8 mouse cellular contexts compared by ENCODE assay signal in genomic region chr11:120216540-120217324, GRCm38 (mm10). TPM values are rescaled to one million over a fixed set of nuclear protein-coding genes. Genes with fewer than 3 reads are reported as not detected.
DNase-seq lines count a peak whose midpoint lies in the region; ATAC-seq and TF ChIP-seq lines count a peak whose summit lies in the region.

No protein-coding gene starts in this region.

- peaks cover 23% of the 10 kb centered on the region for H3K27me3 ChIP-seq in E14TG2a.4 (ENCODE audit: insufficient read depth, low read length)
- H3K27me3 ChIP-seq in embryonic facial prominence, embryonic 12.5 days = no peaks in the 10 kb centered on the region
- no peaks in the 10 kb centered on the region for H3K27me3 ChIP-seq in hindbrain, embryonic 16.5 days (replicated peaks; ENCODE audit: control insufficient read depth, insufficient read depth, low read length)
- H3K27me3 ChIP-seq in liver, embryonic 15.5 days = peaks cover 44% of the 10 kb centered on the region
- no peaks in the 10 kb centered on the region for H3K27me3 ChIP-seq in stomach, embryonic 15.5 days (replicated peaks)

- TF ChIP-seq CTCF in E14TG2a.4 (conservative IDR thresholded peaks at IDR 0.05; ENCODE audit: low read length) = no peak

- 0 out of 2 replicates have a peak overlapping the region, but pooled peaks have one; percentile 14 for H3K4me3 ChIP-seq in E14TG2a.4 (replicated peaks; ENCODE audit: low read length)
- H3K4me3 ChIP-seq in embryonic facial prominence, embryonic 12.5 days = no peak overlapping the region
- no peak overlapping the region for H3K4me3 ChIP-seq in hindbrain, embryonic 16.5 days (ENCODE audit: low read length)
- no peak overlapping the region for H3K4me3 ChIP-seq in liver, embryonic 15.5 days (replicated peaks)
- no peak overlapping the region for H3K4me3 ChIP-seq in stomach, embryonic 15.5 days (replicated peaks)

- peaks cover 41% of the 10 kb centered on the region for H3K4me1 ChIP-seq in E14TG2a.4 (replicated peaks; ENCODE audit: low read depth, low read length)
- peaks cover 42% of the 10 kb centered on the region for H3K4me1 ChIP-seq in embryonic facial prominence, embryonic 12.5 days
- H3K4me1 ChIP-seq in hindbrain, embryonic 16.5 days (ENCODE audit: control insufficient read depth, insufficient read depth, low read depth, low read length) = peaks cover 27% of the 10 kb centered on the region
- H3K4me1 ChIP-seq in liver, embryonic 15.5 days (replicated peaks) = peaks cover 26% of the 10 kb centered on the region
- H3K4me1 ChIP-seq in stomach, embryonic 15.5 days = peaks cover 39% of the 10 kb centered on the region

- H3K36me3 ChIP-seq in E14TG2a.4 (ENCODE audit: insufficient read depth, low read length) = no peaks in the 10 kb centered on the region
- H3K36me3 ChIP-seq in embryonic facial prominence, embryonic 12.5 days = no peaks in the 10 kb centered on the region
- no peaks in the 10 kb centered on the region for H3K36me3 ChIP-seq in hindbrain, embryonic 16.5 days (ENCODE audit: control insufficient read depth, insufficient read depth, low read length)
- no peaks in the 10 kb centered on the region for H3K36me3 ChIP-seq in liver, embryonic 15.5 days (replicated peaks)
- H3K36me3 ChIP-seq in stomach, embryonic 15.5 days = no peaks in the 10 kb centered on the region

- DNase-seq in urinary bladder, postnatal 36 days (ENCODE audit: low spot score in 2 of 2) = no peak
- DNase-seq in frontal cortex, postnatal 36 days (ENCODE audit: low spot score in 2 of 2) = no peak
- no peak for DNase-seq in urinary bladder, adult 18-20 months (ENCODE audit: low spot score in 2 of 2)

- peak overlapping the region; percentile 1; the same call in 1 of the 2 replicates for H3K9ac ChIP-seq in embryonic facial prominence, embryonic 12.5 days
- H3K9ac ChIP-seq in hindbrain, embryonic 16.5 days (ENCODE audit: low read depth, low read length) = peak overlapping the region; percentile 37
- no peak overlapping the region for H3K9ac ChIP-seq in liver, embryonic 15.5 days
- H3K9ac ChIP-seq in stomach, embryonic 15.5 days = no peak overlapping the region

- WGBS in embryonic facial prominence, embryonic 12.5 days = 11% methylated on average over 11 of the region's 11 CpGs
- WGBS in hindbrain, embryonic 16.5 days = 14% methylated on average over 11 of the region's 11 CpGs
- 18% methylated on average over 11 of the region's 11 CpGs for WGBS in liver, embryonic 15.5 days (ENCODE audit: insufficient replicate concordance)
- 18% methylated on average over 11 of the region's 11 CpGs for WGBS in stomach, embryonic 15.5 days

- H3K27ac ChIP-seq in embryonic facial prominence, embryonic 12.5 days = peak overlapping the region; percentile 86
- H3K27ac ChIP-seq in hindbrain, embryonic 16.5 days (ENCODE audit: low read depth, low read length) = peak overlapping the region; percentile 55
- H3K27ac ChIP-seq in liver, embryonic 15.5 days (replicated peaks) = peak overlapping the region; percentile 41; the same call in 1 of the 2 replicates
- H3K27ac ChIP-seq in stomach, embryonic 15.5 days = peak overlapping the region; percentile 84

- peak; percentile 71 for ATAC-seq in embryonic facial prominence, embryonic 12.5 days (ENCODE audit: insufficient number of reproducible peaks, insufficient read depth, low FRiP score, low TSS enrichment)
- ATAC-seq in hindbrain, embryonic 16.5 days = peak; percentile 86
- peak; percentile 28; the same call in 1 of the 2 replicates for ATAC-seq in liver, embryonic 15.5 days (ENCODE audit: insufficient read depth)
- peak; percentile 51 for ATAC-seq in stomach, embryonic 15.5 days (ENCODE audit: insufficient read depth, low FRiP score, low read depth)

- H3K4me2 ChIP-seq in embryonic facial prominence, embryonic 12.5 days (replicated peaks) = no peak overlapping the region
- no peak overlapping the region for H3K4me2 ChIP-seq in hindbrain, embryonic 16.5 days (ENCODE audit: low read length)
- H3K4me2 ChIP-seq in liver, embryonic 15.5 days = no peak overlapping the region
- 0 out of 2 replicates have a peak overlapping the region, but pooled peaks have one; percentile 10 for H3K4me2 ChIP-seq in stomach, embryonic 15.5 days

- peaks cover 11% of the 10 kb centered on the region; the same call in 1 of the 2 replicates for H3K9me3 ChIP-seq in E14TG2a.4 (ENCODE audit: low read length)
- H3K9me3 ChIP-seq in embryonic facial prominence, embryonic 12.5 days = peaks cover 4% of the 10 kb centered on the region; the same call in 1 of the 2 replicates
- 0 out of 2 replicates have a peak, but pooled peaks cover 2% of the 10 kb centered on the region for H3K9me3 ChIP-seq in hindbrain, embryonic 16.5 days (ENCODE audit: control insufficient read depth, low read length)
- no peaks in the 10 kb centered on the region for H3K9me3 ChIP-seq in liver, embryonic 15.5 days (replicated peaks)
- H3K9me3 ChIP-seq in stomach, embryonic 15.5 days = 0 out of 2 replicates have a peak, but pooled peaks cover 5% of the 10 kb centered on the region

RNA-seq across cellular contexts. Expression of gene Bahcc1, which starts 16.0 kb away (rescaled TPM):
- polyA plus RNA-seq in embryonic facial prominence, embryonic 12.5 days (2016; fragmentation: Nextera tagmentation; extraction: Ambion mirVana) = 16.8 and 18.8 TPM in 2 replicates
- 7.8 and 9.7 TPM in 2 replicates for polyA plus RNA-seq in hindbrain, embryonic 16.5 days (2015; fragmentation: Nextera tagmentation; extraction: Ambion mirVana)
- polyA plus RNA-seq in liver, embryonic 15.5 days (2015; fragmentation: Nextera tagmentation; extraction: Ambion mirVana) = 0.91 and 1.0 TPM in 2 replicates
- 7.2 and 7.9 TPM in 2 replicates for polyA plus RNA-seq in stomach, embryonic 15.5 days (2015; fragmentation: Nextera tagmentation; extraction: Ambion mirVana)

Comparison
In these comparisons a context has a peak if more than half of its experiments do, and no peak if none do; other contexts are left out.
1. ATAC-seq: peak in every context shown above with its lines; median percentile 86 in hindbrain, embryonic 16.5 days; 71 in embryonic facial prominence, embryonic 12.5 days; 51 in stomach, embryonic 15.5 days; 28 in liver, embryonic 15.5 days.
2. H3K9ac ChIP-seq: peak in embryonic facial prominence, embryonic 12.5 days (single experiment) and hindbrain, embryonic 16.5 days (single experiment); none in liver, embryonic 15.5 days (single experiment) and stomach, embryonic 15.5 days (single experiment).
3. Peak in every context shown above with its lines, with median percentiles within 50 percentile points of each other: H3K27ac ChIP-seq.